Mouse (Mus musculus): ENCODE measurements around the gene 1500009L16Rik. TPM values are rescaled to one million over a fixed set of nuclear protein-coding genes. Genes with fewer than 3 reads are reported as not detected.

The 1500009L16Rik gene
- polyA plus RNA-seq, 1 experiment from 2014 or later, result 92.7 TPM

Other genes with a start within 250 kb of the 1500009L16Rik start
- 21.0 and 22.7 TPM in 2 replicates for gene Aldh1l2, start 188.7 kb upstream of the 1500009L16Rik start, polyA plus RNA-seq (2014; fragmentation: Nextera tagmentation; extraction: Ambion mirVana)
- 35.0 and 47.4 TPM in 2 replicates for gene Washc4, start 179.1 kb upstream of the 1500009L16Rik start, polyA plus RNA-seq (2014; fragmentation: Nextera tagmentation; extraction: Ambion mirVana)
- gene Appl2, start 74.1 kb upstream of the 1500009L16Rik start, polyA plus RNA-seq (2014; fragmentation: Nextera tagmentation; extraction: Ambion mirVana), result 34.2 and 55.1 TPM in 2 replicates